Mouse (Mus musculus): ENCODE data around the gene Jpt2.

Gene Jpt2

GRCm38 (mm10) chr17:24898041-24898854, 62.2 kb downstream of the Jpt2 start:
- Histone ChIP-seq H3K27me3 (ENCODE audit: control insufficient read depth, insufficient read depth, low read length, poor library complexity, severe bottlenecking) (no peaks in the 10 kb centered on the region), H3K36me3 (ENCODE audit: control insufficient read depth, insufficient read depth, low read length, poor library complexity, severe bottlenecking) (peaks cover 4% of the 10 kb centered on the region; the same call in 1 of the 2 replicates)
- no peak for DNase-seq (ENCODE audit: low read depth, low spot score)

- Histone ChIP-seq H3K36me3 (ENCODE audit: control insufficient read depth, insufficient read depth, low read length, poor library complexity, severe bottlenecking) (peaks cover 2% of the 10 kb centered on the region; the same call in 1 of the 2 replicates), H3K27me3 (ENCODE audit: control insufficient read depth, insufficient read depth, low read length, poor library complexity, severe bottlenecking) (no peaks in the 10 kb centered on the region)
- DNase-seq (ENCODE audit: low read depth, low spot score): no peak
Measured at GRCm38 (mm10) chr17:24897600-24897999, 62.9 kb downstream of the Jpt2 start.

DNA sequence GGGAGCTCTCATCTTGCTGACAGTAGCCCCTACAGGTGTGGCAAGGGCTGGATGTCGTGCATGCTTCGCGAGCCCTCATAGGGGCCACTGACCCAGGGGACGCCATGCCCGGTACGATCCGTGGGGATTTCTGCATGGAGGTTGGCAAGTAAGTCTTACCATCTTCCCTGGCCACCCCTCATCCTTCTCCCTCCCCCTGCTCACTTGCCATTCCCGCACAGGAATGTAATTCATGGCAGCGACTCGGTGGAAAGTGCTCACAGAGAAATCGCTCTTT, 63.6 kb downstream of the Jpt2 start:
- H3K27me3 ChIP-seq (ENCODE audit: control insufficient read depth, insufficient read depth, low read length, poor library complexity, severe bottlenecking): no peaks in the 10 kb centered on the region
- DNase-seq (ENCODE audit: low read depth, low spot score): no peak
- H3K36me3 ChIP-seq (ENCODE audit: control insufficient read depth, insufficient read depth, low read length, poor library complexity, severe bottlenecking): peaks cover 2% of the 10 kb centered on the region; the same call in 1 of the 2 replicates

GRCm38 (mm10) chr17:24896241-24896992, 64.1 kb downstream of the Jpt2 start, which contains the start of gene Nme3:
Gene Nme3, plus strand, starts transcription at chr17:24896500.
- peaks cover 2% of the 10 kb centered on the region; the same call in 1 of the 2 replicates for H3K36me3 ChIP-seq (ENCODE audit: control insufficient read depth, insufficient read depth, low read length, poor library complexity, severe bottlenecking)
- DNase-seq (ENCODE audit: low read depth, low spot score): peak; percentile 69
- no peaks in the 10 kb centered on the region for H3K27me3 ChIP-seq (ENCODE audit: control insufficient read depth, insufficient read depth, low read length, poor library complexity, severe bottlenecking)

- H3K36me3 ChIP-seq (ENCODE audit: control insufficient read depth, insufficient read depth, low read length, poor library complexity, severe bottlenecking): peaks cover 2% of the 10 kb centered on the region
- no peaks in the 10 kb centered on the region for H3K27me3 ChIP-seq (ENCODE audit: control insufficient read depth, insufficient read depth, low read length, poor library complexity, severe bottlenecking)
- no peak for DNase-seq (ENCODE audit: low read depth, low spot score)
Measured at GRCm38 (mm10) chr17:24895571-24896240, 64.8 kb downstream of the Jpt2 start.

- DNase-seq (ENCODE audit: low read depth, low spot score): peak; percentile 70
- Histone ChIP-seq H3K27me3 (ENCODE audit: control insufficient read depth, insufficient read depth, low read length, poor library complexity, severe bottlenecking) (no peaks in the 10 kb centered on the region), H3K36me3 (ENCODE audit: control insufficient read depth, insufficient read depth, low read length, poor library complexity, severe bottlenecking) (peaks cover 2% of the 10 kb centered on the region)
Measured at GRCm38 (mm10) chr17:24894995-24895547, 65.4 kb downstream of the Jpt2 start, which contains the start of the genes Eme2 and Mrps34. Gene Eme2, minus strand, starts transcription at chr17:24895087. Gene Mrps34, plus strand, starts transcription at chr17:24895116.

DNA sequence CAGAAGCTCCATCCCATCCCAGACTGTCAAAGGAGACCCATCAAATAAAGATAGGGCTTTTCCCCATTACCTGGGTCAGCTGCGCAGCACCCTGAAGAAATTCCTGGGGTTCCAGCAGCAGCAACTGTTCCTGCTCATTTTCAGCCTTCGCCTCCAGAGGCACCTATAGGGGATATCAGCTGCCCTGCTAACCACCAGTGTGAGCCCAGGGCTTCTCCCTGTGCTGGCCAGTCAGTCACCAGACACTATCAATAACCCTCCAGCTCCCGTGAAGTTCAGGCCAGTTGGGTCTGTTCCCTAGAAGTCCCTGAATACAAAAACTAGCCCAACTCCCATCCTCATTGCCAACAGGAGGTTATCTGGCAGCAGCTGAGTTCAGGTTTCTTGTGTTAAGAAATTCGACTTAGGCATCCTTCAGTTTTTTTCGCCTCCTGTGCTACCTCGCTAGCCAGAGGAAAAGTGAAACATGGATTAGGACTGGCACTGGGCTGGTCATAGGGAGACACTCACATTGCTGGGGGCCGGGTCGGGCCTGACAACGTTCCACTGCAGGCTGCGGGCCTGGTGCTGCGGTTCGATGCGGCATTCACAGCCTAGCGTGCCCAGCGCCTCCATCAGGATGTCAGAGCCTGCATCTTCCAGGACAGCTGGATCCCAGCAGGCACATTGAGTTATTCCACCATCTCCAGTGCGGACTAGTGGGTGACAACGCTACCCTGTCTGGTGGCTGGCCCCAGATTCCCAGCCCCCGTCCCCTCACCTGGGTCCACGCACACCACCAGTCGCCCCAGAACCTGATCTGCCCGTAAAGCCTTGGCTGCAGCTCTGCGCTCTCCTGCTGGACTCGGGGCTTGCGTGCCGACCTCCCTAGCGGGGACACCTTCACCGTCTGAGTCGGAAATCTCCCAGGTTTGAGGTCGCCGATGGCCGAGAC, 66.2 kb downstream of the Jpt2 start:
- Histone ChIP-seq H3K36me3 (ENCODE audit: control insufficient read depth, insufficient read depth, low read length, poor library complexity, severe bottlenecking) (peaks cover 2% of the 10 kb centered on the region), H3K27me3 (ENCODE audit: control insufficient read depth, insufficient read depth, low read length, poor library complexity, severe bottlenecking) (no peaks in the 10 kb centered on the region)
- DNase-seq (ENCODE audit: low read depth, low spot score): no peak

GRCm38 (mm10) chr17:24893276-24893675, 67.2 kb downstream of the Jpt2 start:
- H3K27me3 ChIP-seq (ENCODE audit: control insufficient read depth, insufficient read depth, low read length, poor library complexity, severe bottlenecking): no peaks in the 10 kb centered on the region
- no peak for DNase-seq (ENCODE audit: low read depth, low spot score)
- peaks cover 2% of the 10 kb centered on the region for H3K36me3 ChIP-seq (ENCODE audit: control insufficient read depth, insufficient read depth, low read length, poor library complexity, severe bottlenecking)

DNA sequence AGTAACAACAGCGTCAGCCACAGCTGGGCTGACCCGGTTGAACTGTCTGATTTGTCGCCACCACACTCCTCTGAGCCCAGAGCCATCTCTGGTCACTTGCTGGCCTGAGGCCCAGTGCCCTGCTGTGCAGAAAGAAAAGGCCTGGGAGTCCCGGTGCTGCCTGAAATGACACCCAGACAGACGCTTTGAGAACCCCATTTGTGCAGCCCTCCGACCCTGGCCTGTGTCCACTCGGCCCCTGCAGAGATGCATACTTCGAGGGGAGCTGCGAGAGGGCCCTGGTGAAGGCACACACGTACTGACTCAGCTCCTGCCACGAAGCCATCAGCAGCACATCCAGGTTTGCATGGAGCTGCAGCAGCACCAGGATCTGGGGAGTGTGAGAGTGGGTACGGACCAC, 67.7 kb downstream of the Jpt2 start:
- no peak for DNase-seq (ENCODE audit: low read depth, low spot score)
- H3K27me3 ChIP-seq (ENCODE audit: control insufficient read depth, insufficient read depth, low read length, poor library complexity, severe bottlenecking): no peaks in the 10 kb centered on the region
- peaks cover 2% of the 10 kb centered on the region for H3K36me3 ChIP-seq (ENCODE audit: control insufficient read depth, insufficient read depth, low read length, poor library complexity, severe bottlenecking)

DNA sequence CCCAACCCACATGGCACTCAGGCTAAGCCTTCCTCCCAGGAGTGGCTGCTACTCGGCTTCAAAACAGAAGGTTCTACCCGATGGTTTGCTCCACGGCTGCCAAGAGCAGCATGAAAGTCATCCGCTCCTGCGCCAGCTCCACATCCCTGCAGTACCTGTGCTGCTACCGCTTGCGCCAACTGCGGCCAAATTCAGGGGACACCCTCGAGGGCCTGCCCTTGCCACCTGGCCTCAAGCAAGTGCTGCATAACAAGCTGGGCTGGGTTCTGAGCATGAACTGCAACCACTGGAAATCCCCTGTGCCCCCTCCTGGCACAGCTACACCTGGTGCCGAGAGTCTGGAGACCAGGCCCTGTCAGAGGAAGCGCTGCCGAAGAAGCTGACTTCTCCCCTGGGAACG, 69.2 kb downstream of the Jpt2 start:
- no peak for DNase-seq (ENCODE audit: low read depth, low spot score)
- H3K27me3 ChIP-seq (ENCODE audit: control insufficient read depth, insufficient read depth, low read length, poor library complexity, severe bottlenecking): no peaks in the 10 kb centered on the region
- H3K36me3 ChIP-seq (ENCODE audit: control insufficient read depth, insufficient read depth, low read length, poor library complexity, severe bottlenecking): peaks cover 2% of the 10 kb centered on the region

DNA sequence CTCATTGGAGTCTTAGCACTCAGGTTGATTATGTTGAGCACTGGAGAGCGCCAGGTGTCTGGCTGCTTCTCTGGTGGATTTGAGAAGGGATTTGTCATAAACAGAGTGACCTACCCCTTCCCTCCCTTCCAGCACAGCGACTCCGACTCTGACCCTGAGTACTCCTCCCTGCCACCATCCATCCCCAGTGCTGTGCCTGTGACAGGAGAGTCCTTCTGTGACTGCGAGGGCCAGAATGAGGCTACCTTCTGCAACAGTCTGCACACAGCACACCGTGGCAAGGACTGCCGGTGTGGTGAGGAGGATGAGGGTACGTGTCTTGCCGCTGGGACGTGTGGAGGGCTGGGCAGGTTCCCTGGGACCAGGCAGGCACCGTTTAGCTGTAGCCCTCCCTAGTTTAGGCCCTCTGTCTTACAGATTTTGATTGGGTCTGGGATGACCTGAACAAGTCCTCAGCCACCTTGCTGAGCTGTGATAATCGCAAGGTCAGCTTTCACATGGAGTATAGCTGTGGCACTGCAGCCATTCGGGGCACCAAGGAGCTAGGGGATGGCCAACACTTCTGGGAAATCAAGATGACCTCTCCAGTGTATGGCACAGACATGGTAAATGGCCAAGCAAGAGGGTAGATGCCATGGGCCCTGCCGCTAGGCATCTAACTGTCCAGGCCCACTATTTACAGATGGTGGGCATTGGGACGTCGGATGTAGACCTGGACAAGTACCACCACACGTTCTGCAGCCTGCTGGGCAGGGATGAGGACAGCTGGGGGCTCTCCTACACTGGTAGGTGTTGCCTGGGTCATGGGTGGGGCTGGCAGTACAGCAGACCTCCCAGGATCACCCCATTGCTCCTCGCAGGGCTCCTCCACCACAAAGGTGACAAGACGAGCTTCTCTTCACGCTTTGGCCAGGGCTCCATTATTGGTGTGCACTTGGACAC, 70.1 kb downstream of the Jpt2 start:
- DNase-seq (ENCODE audit: low read depth, low spot score): no peak

DNA sequence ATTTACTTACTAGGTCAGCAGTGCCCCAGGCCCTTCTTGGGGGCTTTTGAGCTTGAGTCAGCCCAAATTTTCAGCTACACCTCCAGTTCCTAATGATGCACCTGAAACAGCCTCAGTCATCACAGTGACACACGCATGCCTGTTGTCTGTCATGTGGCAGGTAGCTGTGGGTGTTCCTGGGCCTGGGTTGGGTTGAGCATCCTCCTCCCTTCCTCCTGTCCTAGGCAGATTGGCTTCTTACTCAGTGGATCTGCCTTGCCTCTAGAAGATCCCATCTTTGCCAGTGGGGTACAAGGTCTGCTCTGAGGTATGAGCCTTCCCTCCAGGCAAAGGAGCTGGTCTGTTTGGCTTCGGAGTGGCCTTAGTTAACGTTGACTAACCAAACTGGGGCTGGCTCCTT, 71.6 kb downstream of the Jpt2 start:
- Histone ChIP-seq H3K36me3 (ENCODE audit: control insufficient read depth, insufficient read depth, low read length, poor library complexity, severe bottlenecking) (peaks cover 2% of the 10 kb centered on the region), H3K27me3 (ENCODE audit: control insufficient read depth, insufficient read depth, low read length, poor library complexity, severe bottlenecking) (no peaks in the 10 kb centered on the region)
- no peak for DNase-seq (ENCODE audit: low read depth, low spot score)

More for the DNA sequence above, 70.1 kb downstream of the Jpt2 start:
- H3K36me3 ChIP-seq (ENCODE audit: control insufficient read depth, insufficient read depth, low read length, poor library complexity, severe bottlenecking): peaks cover 2% of the 10 kb centered on the region
- no peaks in the 10 kb centered on the region for H3K27me3 ChIP-seq (ENCODE audit: control insufficient read depth, insufficient read depth, low read length, poor library complexity, severe bottlenecking)
